Mouse (Mus musculus) liver, adult 2 months (tissue): Measurements from ENCODE around the gene Ring1.

Source experiments
- CTCF ChIP-seq: fragments of 200-500 bp; IDR thresholded peaks from 2 replicates; pipeline ENCODE4 v1.5.1; 2011; ENCODE audit warnings: low read depth, low read length, control low read depth
- POLR2A ChIP-seq: fragments of 200-500 bp; IDR thresholded peaks from 2 replicates; pipeline ENCODE4 v1.6.1; 2011; ENCODE audit warnings: low read length, control low read depth; ENCODE audit not compliant: insufficient read depth; ENCODE audit errors: extremely low read depth

DNA sequence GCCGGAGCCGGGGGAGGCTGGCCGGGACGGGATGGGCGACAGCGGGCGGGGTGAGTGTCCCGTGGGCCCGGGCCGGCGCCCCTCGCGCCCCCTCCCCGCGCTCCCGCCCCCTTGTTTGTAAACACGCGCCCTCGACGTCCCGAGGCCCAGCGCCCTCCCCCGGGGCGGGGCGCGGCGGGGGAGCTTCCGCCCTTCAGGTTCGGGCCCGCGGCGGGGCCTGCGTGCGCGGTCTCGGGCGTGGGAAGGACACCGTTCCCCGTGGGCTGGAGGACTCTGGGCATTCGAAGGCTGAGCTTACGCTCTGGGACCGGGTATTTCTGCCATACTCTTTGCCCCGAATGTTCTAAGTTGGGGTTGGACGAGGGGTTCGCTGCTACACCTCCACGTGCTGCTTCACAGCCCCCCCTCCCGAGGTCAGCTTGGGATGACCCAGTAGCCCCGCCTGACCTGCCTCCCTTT lies 7.7 kb upstream of the Ring1 start:
- no peak for TF ChIP-seq CTCF
- TF ChIP-seq POLR2A = 0 out of 2 replicates have a peak, but pooled peaks have one; percentile 52
